Mouse (Mus musculus): ENCODE results near the gene Gm20431. TPM values are rescaled to one million over a fixed set of nuclear protein-coding genes. Genes with fewer than 3 reads are reported as not detected.
"Not testable (repeated sequence)": the region's sequence is repeated elsewhere in the genome, so short reads cannot be mapped to it uniquely, and the experiment has no call there.

The Gm20431 gene
- polyA plus RNA-seq, 1 experiment from 2014 or later: 9.2 TPM

GRCm38 (mm10) chr2:167646411-167646810, 14.9 kb downstream of the Gm20431 start:
- Histone ChIP-seq H3K27ac (ENCODE audit: low read length) (no peak overlapping the region), H3K27me3 (ENCODE audit: control insufficient read depth, insufficient read depth, low read length) (no peaks in the 10 kb centered on the region), H3K4me1 (ENCODE audit: control insufficient read depth, insufficient read depth, low read length) (no peaks in the 10 kb centered on the region), H3K9me3 (replicated peaks; ENCODE audit: control insufficient read depth, low read length) (no peaks in the 10 kb centered on the region), H3K9ac (ENCODE audit: low read length) (no peak overlapping the region), H3K4me2 (ENCODE audit: low read depth, low read length) (no peak overlapping the region), H3K36me3 (ENCODE audit: control insufficient read depth, insufficient read depth, low read length) (no peaks in the 10 kb centered on the region), H3K4me3 (replicated peaks; ENCODE audit: low read length) (no peak overlapping the region)
- no peak for ATAC-seq (ENCODE audit: insufficient read depth, low FRiP score)
- 66% methylated on average over 4 of the region's 4 CpGs for WGBS

- H3K4me2 ChIP-seq (ENCODE audit: low read depth, low read length); ATAC-seq (ENCODE audit: insufficient read depth, low FRiP score); H3K27ac ChIP-seq (ENCODE audit: low read length); H3K4me1 ChIP-seq (ENCODE audit: control insufficient read depth, insufficient read depth, low read length); H3K27me3 ChIP-seq (ENCODE audit: control insufficient read depth, insufficient read depth, low read length); H3K36me3 ChIP-seq (ENCODE audit: control insufficient read depth, insufficient read depth, low read length); H3K9ac ChIP-seq (ENCODE audit: low read length); H3K4me3 ChIP-seq (replicated peaks; ENCODE audit: low read length); H3K9me3 ChIP-seq (replicated peaks; ENCODE audit: control insufficient read depth, low read length): not testable (repeated sequence)
- 78% methylated on average over 13 of the region's 13 CpGs for WGBS
Observed at GRCm38 (mm10) chr2:167643356-167644052, 17.8 kb downstream of the Gm20431 start.

- Histone ChIP-seq H3K27me3 (ENCODE audit: control insufficient read depth, insufficient read depth, low read length) (no peaks in the 10 kb centered on the region), H3K4me3 (replicated peaks; ENCODE audit: low read length) (no peak overlapping the region), H3K27ac (ENCODE audit: low read length) (no peak overlapping the region), H3K9me3 (replicated peaks; ENCODE audit: control insufficient read depth, low read length) (no peaks in the 10 kb centered on the region), H3K36me3 (ENCODE audit: control insufficient read depth, insufficient read depth, low read length) (no peaks in the 10 kb centered on the region), H3K4me2 (ENCODE audit: low read depth, low read length) (no peak overlapping the region), H3K4me1 (ENCODE audit: control insufficient read depth, insufficient read depth, low read length) (no peaks in the 10 kb centered on the region), H3K9ac (ENCODE audit: low read length) (no peak overlapping the region)
- 88% methylated on average over 6 of the region's 6 CpGs for WGBS
- no peak for ATAC-seq (ENCODE audit: insufficient read depth, low FRiP score)
Observed at GRCm38 (mm10) chr2:167642164-167642563, 19.1 kb downstream of the Gm20431 start.

GRCm38 (mm10) chr2:167641337-167641736, 20.0 kb downstream of the Gm20431 start:
- H3K27me3 ChIP-seq (ENCODE audit: control insufficient read depth, insufficient read depth, low read length): no peaks in the 10 kb centered on the region
- peak; percentile 42; the same call in 1 of the 2 replicates for ATAC-seq (ENCODE audit: insufficient read depth, low FRiP score)
- H3K9me3 ChIP-seq (replicated peaks; ENCODE audit: control insufficient read depth, low read length): no peaks in the 10 kb centered on the region
- H3K36me3 ChIP-seq (ENCODE audit: control insufficient read depth, insufficient read depth, low read length): no peaks in the 10 kb centered on the region
- no peak overlapping the region for H3K4me3 ChIP-seq (replicated peaks; ENCODE audit: low read length)
- H3K4me1 ChIP-seq (ENCODE audit: control insufficient read depth, insufficient read depth, low read length): no peaks in the 10 kb centered on the region
- WGBS: 48% methylated on average over 8 of the region's 8 CpGs
- no peak overlapping the region for H3K9ac ChIP-seq (ENCODE audit: low read length)
- H3K4me2 ChIP-seq (ENCODE audit: low read depth, low read length): no peak overlapping the region
- H3K27ac ChIP-seq (ENCODE audit: low read length): no peak overlapping the region

- no peak overlapping the region for H3K9ac ChIP-seq (ENCODE audit: low read length)
- no peaks in the 10 kb centered on the region for H3K27me3 ChIP-seq (ENCODE audit: control insufficient read depth, insufficient read depth, low read length)
- no peak overlapping the region for H3K4me2 ChIP-seq (ENCODE audit: low read depth, low read length)
- 78% methylated on average over 3 of the region's 3 CpGs for WGBS
- H3K27ac ChIP-seq (ENCODE audit: low read length): no peak overlapping the region
- H3K4me3 ChIP-seq (replicated peaks; ENCODE audit: low read length): no peak overlapping the region
- H3K4me1 ChIP-seq (ENCODE audit: control insufficient read depth, insufficient read depth, low read length): no peaks in the 10 kb centered on the region
- ATAC-seq (ENCODE audit: insufficient read depth, low FRiP score): no peak
- no peaks in the 10 kb centered on the region for H3K36me3 ChIP-seq (ENCODE audit: control insufficient read depth, insufficient read depth, low read length)
- no peaks in the 10 kb centered on the region for H3K9me3 ChIP-seq (replicated peaks; ENCODE audit: control insufficient read depth, low read length)
Observed at GRCm38 (mm10) chr2:167640279-167640678, 21.0 kb downstream of the Gm20431 start.

GRCm38 (mm10) chr2:167634865-167635512, 26.3 kb downstream of the Gm20431 start:
- Histone ChIP-seq H3K36me3 (ENCODE audit: control insufficient read depth, insufficient read depth, low read length) (no peaks in the 10 kb centered on the region), H3K9ac (ENCODE audit: low read length) (peak overlapping the region; percentile 29; the same call in 1 of the 2 replicates), H3K4me3 (replicated peaks; ENCODE audit: low read length) (peak overlapping the region; percentile 42), H3K4me2 (ENCODE audit: low read depth, low read length) (peak overlapping the region; percentile 61), H3K27ac (ENCODE audit: low read length) (no peak overlapping the region), H3K4me1 (ENCODE audit: control insufficient read depth, insufficient read depth, low read length) (peaks cover 31% of the 10 kb centered on the region), H3K9me3 (replicated peaks; ENCODE audit: control insufficient read depth, low read length) (no peaks in the 10 kb centered on the region), H3K27me3 (ENCODE audit: control insufficient read depth, insufficient read depth, low read length) (no peaks in the 10 kb centered on the region)
- ATAC-seq (ENCODE audit: insufficient read depth, low FRiP score): no peak
- 74% methylated on average over 7 of the region's 7 CpGs for WGBS

- peak; percentile 81 for ATAC-seq (ENCODE audit: insufficient read depth, low FRiP score)
- Histone ChIP-seq H3K4me2 (ENCODE audit: low read depth, low read length) (peak overlapping the region; percentile 61), H3K27me3 (ENCODE audit: control insufficient read depth, insufficient read depth, low read length) (no peaks in the 10 kb centered on the region), H3K27ac (ENCODE audit: low read length) (peak overlapping the region; percentile 72), H3K4me3 (replicated peaks; ENCODE audit: low read length) (peak overlapping the region; percentile 42), H3K36me3 (ENCODE audit: control insufficient read depth, insufficient read depth, low read length) (no peaks in the 10 kb centered on the region), H3K4me1 (ENCODE audit: control insufficient read depth, insufficient read depth, low read length) (peaks cover 37% of the 10 kb centered on the region), H3K9me3 (replicated peaks; ENCODE audit: control insufficient read depth, low read length) (no peaks in the 10 kb centered on the region), H3K9ac (ENCODE audit: low read length) (peak overlapping the region; percentile 60)
- WGBS: under 1% methylated on average over 15 of the region's 15 CpGs
Observed at GRCm38 (mm10) chr2:167634338-167634770, 26.9 kb downstream of the Gm20431 start.

- no peak overlapping the region for H3K4me2 ChIP-seq (ENCODE audit: low read depth, low read length)
- H3K27me3 ChIP-seq (ENCODE audit: control insufficient read depth, insufficient read depth, low read length): no peaks in the 10 kb centered on the region
- WGBS: 92% methylated on average over 6 of the region's 6 CpGs
- no peaks in the 10 kb centered on the region for H3K36me3 ChIP-seq (ENCODE audit: control insufficient read depth, insufficient read depth, low read length)
- H3K27ac ChIP-seq (ENCODE audit: low read length): no peak overlapping the region
- no peaks in the 10 kb centered on the region for H3K9me3 ChIP-seq (replicated peaks; ENCODE audit: control insufficient read depth, low read length)
- H3K4me3 ChIP-seq (replicated peaks; ENCODE audit: low read length): no peak overlapping the region
- no peak overlapping the region for H3K9ac ChIP-seq (ENCODE audit: low read length)
- ATAC-seq (ENCODE audit: insufficient read depth, low FRiP score): no peak
- peaks cover 45% of the 10 kb centered on the region for H3K4me1 ChIP-seq (ENCODE audit: control insufficient read depth, insufficient read depth, low read length)
Observed at GRCm38 (mm10) chr2:167633537-167633872, 27.8 kb downstream of the Gm20431 start.

- Histone ChIP-seq H3K9me3 (replicated peaks; ENCODE audit: control insufficient read depth, low read length) (no peaks in the 10 kb centered on the region), H3K4me1 (ENCODE audit: control insufficient read depth, insufficient read depth, low read length) (peaks cover 49% of the 10 kb centered on the region), H3K36me3 (ENCODE audit: control insufficient read depth, insufficient read depth, low read length) (no peaks in the 10 kb centered on the region), H3K27me3 (ENCODE audit: control insufficient read depth, insufficient read depth, low read length) (no peaks in the 10 kb centered on the region), H3K27ac (ENCODE audit: low read length) (peak overlapping the region; percentile 88), H3K9ac (ENCODE audit: low read length) (peak overlapping the region; percentile 73), H3K4me2 (ENCODE audit: low read depth, low read length) (peak overlapping the region; percentile 70), H3K4me3 (replicated peaks; ENCODE audit: low read length) (peak overlapping the region; percentile 86)
- ATAC-seq (ENCODE audit: insufficient read depth, low FRiP score): no peak
- WGBS: 70% methylated on average over 12 of the region's 12 CpGs
Observed at GRCm38 (mm10) chr2:167632731-167633536, 28.4 kb downstream of the Gm20431 start.

Data from stomach, embryonic 16.5 days (tissue).